Comparison of ENCODE assay signal across 8 mouse cellular contexts in the genomic region with DNA sequence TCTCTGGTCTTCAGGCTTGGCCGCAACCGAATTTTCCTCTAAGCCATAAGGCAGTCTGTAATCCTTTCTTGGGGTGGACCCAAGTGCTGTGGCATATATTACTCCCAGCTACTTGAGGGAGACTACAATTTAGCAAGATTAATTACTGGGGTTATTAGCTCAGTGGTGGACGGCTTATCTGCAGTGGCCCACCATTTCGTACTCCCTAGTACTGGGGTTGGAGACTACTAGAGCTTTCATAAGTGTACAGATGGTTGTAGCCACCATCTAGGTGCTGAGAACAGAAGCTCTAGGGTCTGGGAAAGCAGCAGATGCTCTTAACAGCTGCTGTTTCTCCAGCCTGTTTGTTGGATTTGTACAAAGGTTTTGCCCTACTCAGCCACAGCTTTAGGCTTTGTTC. TPM values are rescaled to one million over a fixed set of nuclear protein-coding genes. Genes with fewer than 3 reads are reported as not detected.
DNase-seq lines count a peak whose midpoint lies in the region; ATAC-seq lines count a peak whose summit lies in the region.

No protein-coding gene starts in this region.

- WGBS in kidney, embryonic 14.5 days: 16% methylated on average over 4 of the region's 4 CpGs
- 21% methylated on average over 4 of the region's 4 CpGs for WGBS in intestine, embryonic 14.5 days
- 22% methylated on average over 4 of the region's 4 CpGs for WGBS in neural tube, embryonic 12.5 days

- no peak for DNase-seq in kidney, adult 9 months
- peak; percentile 21 for DNase-seq in c-Kit-positive CD71-positive TER-119-negative erythroid progenitor cells, embryonic 14.5 days (ENCODE audit: low read depth)
- no peak for DNase-seq in intestine, embryonic 14.5 days (ENCODE audit: low spot score)
- no peak for DNase-seq in B cell, adult 2 months
- DNase-seq in urinary bladder, postnatal 25 days (ENCODE audit: low spot score): no peak
- no peak for DNase-seq in kidney, adult 18-20 months

- H3K36me3 ChIP-seq in kidney, embryonic 14.5 days (ENCODE audit: control insufficient read depth, insufficient read depth, low read length): peaks cover 36% of the 10 kb centered on the region
- peaks cover 40% of the 10 kb centered on the region for H3K36me3 ChIP-seq in intestine, embryonic 14.5 days (ENCODE audit: control insufficient read depth, insufficient read depth, low read length)
- H3K36me3 ChIP-seq in neural tube, embryonic 12.5 days: peaks cover 34% of the 10 kb centered on the region

- H3K27ac ChIP-seq in kidney, embryonic 14.5 days (ENCODE audit: low read depth, low read length): no peak overlapping the region
- no peak overlapping the region for H3K27ac ChIP-seq in intestine, embryonic 14.5 days (ENCODE audit: low read depth)
- H3K27ac ChIP-seq in neural tube, embryonic 12.5 days: no peak overlapping the region

- H3K9me3 ChIP-seq in kidney, embryonic 14.5 days (ENCODE audit: control insufficient read depth, low read length): no peaks in the 10 kb centered on the region
- no peaks in the 10 kb centered on the region for H3K9me3 ChIP-seq in intestine, embryonic 14.5 days (ENCODE audit: control insufficient read depth, low read length)
- no peaks in the 10 kb centered on the region for H3K9me3 ChIP-seq in neural tube, embryonic 12.5 days

- peak overlapping the region; percentile 80 for H3K9ac ChIP-seq in kidney, embryonic 14.5 days (ENCODE audit: low read depth, low read length)
- H3K9ac ChIP-seq in intestine, embryonic 14.5 days (ENCODE audit: low read length): peak overlapping the region; percentile 64
- peak overlapping the region; percentile 81 for H3K9ac ChIP-seq in neural tube, embryonic 12.5 days

- H3K4me3 ChIP-seq in kidney, embryonic 14.5 days (ENCODE audit: low read length): peak overlapping the region; percentile 69
- H3K4me3 ChIP-seq in intestine, embryonic 14.5 days (ENCODE audit: low read depth, low read length): peak overlapping the region; percentile 53
- peak overlapping the region; percentile 79 for H3K4me3 ChIP-seq in neural tube, embryonic 12.5 days

- H3K4me1 ChIP-seq in kidney, embryonic 14.5 days (ENCODE audit: control insufficient read depth, insufficient read depth, low read length): peaks cover 15% of the 10 kb centered on the region
- peaks cover 14% of the 10 kb centered on the region for H3K4me1 ChIP-seq in intestine, embryonic 14.5 days (replicated peaks; ENCODE audit: control insufficient read depth, insufficient read depth, low read length)
- peaks cover 11% of the 10 kb centered on the region for H3K4me1 ChIP-seq in neural tube, embryonic 12.5 days

- no peak for ATAC-seq in kidney, embryonic 14.5 days (ENCODE audit: low FRiP score, low TSS enrichment)
- no peak for ATAC-seq in intestine, embryonic 14.5 days (replicated peaks; ENCODE audit: low FRiP score, low TSS enrichment, low read depth)
- no peak for ATAC-seq in neural tube, embryonic 12.5 days (ENCODE audit: low FRiP score, low read depth)

- no peaks in the 10 kb centered on the region for H3K27me3 ChIP-seq in kidney, embryonic 14.5 days (ENCODE audit: control insufficient read depth, insufficient read depth, low read length)
- no peaks in the 10 kb centered on the region for H3K27me3 ChIP-seq in intestine, embryonic 14.5 days (replicated peaks; ENCODE audit: control insufficient read depth, insufficient read depth, low read length)
- no peaks in the 10 kb centered on the region for H3K27me3 ChIP-seq in neural tube, embryonic 12.5 days (replicated peaks)

- peak overlapping the region; percentile 78 for H3K4me2 ChIP-seq in kidney, embryonic 14.5 days (replicated peaks; ENCODE audit: low read depth, low read length)
- H3K4me2 ChIP-seq in intestine, embryonic 14.5 days (ENCODE audit: low read length): peak overlapping the region; percentile 87
- peak overlapping the region; percentile 67 for H3K4me2 ChIP-seq in neural tube, embryonic 12.5 days (replicated peaks)

RNA-seq across cellular contexts. Expression of a gene that starts 1.0 kb away (rescaled TPM):
- polyA plus RNA-seq in kidney, embryonic 14.5 days (2014; fragmentation: Nextera tagmentation; extraction: Ambion mirVana): 622 and 701 TPM in 2 replicates
- polyA plus RNA-seq in intestine, embryonic 14.5 days (2014; fragmentation: Nextera tagmentation; extraction: Ambion mirVana): 566 and 618 TPM in 2 replicates
- polyA plus RNA-seq in neural tube, embryonic 12.5 days (2016; fragmentation: Nextera tagmentation; extraction: Ambion mirVana): 452 and 475 TPM in 2 replicates

RNA-seq across cellular contexts. Expression of a gene that starts 8.5 kb away (rescaled TPM):
- 0.91 and 1.5 TPM in 2 replicates for polyA plus RNA-seq in kidney, embryonic 14.5 days (2014; fragmentation: Nextera tagmentation; extraction: Ambion mirVana)
- 0.56 and 0.96 TPM in 2 replicates for polyA plus RNA-seq in intestine, embryonic 14.5 days (2014; fragmentation: Nextera tagmentation; extraction: Ambion mirVana)
- polyA plus RNA-seq in neural tube, embryonic 12.5 days (2016; fragmentation: Nextera tagmentation; extraction: Ambion mirVana): 4.2 and 4.7 TPM in 2 replicates
